Mouse (Mus musculus) spleen, adult 2 months (tissue): ENCODE measurements around the gene Cd69. TPM values are rescaled to one million over a fixed set of nuclear protein-coding genes. Genes with fewer than 3 reads are reported as not detected.

ENCODE experiments used
- DNase-seq, 2 experiments: peaks; one replicate each; pipeline versions ENCODE4 v3.0.0 to v3.0.0-alpha.2; 2012 to 2021; ENCODE audit warnings: low spot score in 2 of 2, low read depth in 1 of 2
- H3K27ac ChIP-seq: fragments of 200-500 bp; 2 replicates; pipeline ENCODE4 v1.5.1; 2012; ENCODE audit warnings: low read length, inconsistent platforms; ENCODE audit not compliant: insufficient read depth
- H3K27me3 ChIP-seq: fragments of 200-500 bp; 2 replicates; pipeline ENCODE4 v1.6.1; 2012; ENCODE audit warnings: mild to moderate bottlenecking, moderate library complexity, low read length, inconsistent platforms; ENCODE audit not compliant: control insufficient read depth, insufficient read depth
- H3K36me3 ChIP-seq: fragments of 200-500 bp; 2 replicates; pipeline ENCODE4 v1.6.1; 2012; ENCODE audit warnings: mild to moderate bottlenecking, low read length, inconsistent platforms; ENCODE audit not compliant: control insufficient read depth, insufficient read depth
- H3K4me1 ChIP-seq: fragments of 200-500 bp; 2 replicates; pipeline ENCODE4 v1.6.1; 2011; ENCODE audit warnings: inconsistent platforms; ENCODE audit not compliant: control insufficient read depth, insufficient read depth, insufficient read length
- H3K4me3 ChIP-seq: fragments of 200-500 bp; 2 replicates; pipeline ENCODE4 v1.5.1; 2011; ENCODE audit warnings: mild to moderate bottlenecking, inconsistent platforms; ENCODE audit not compliant: insufficient read depth, insufficient read length; ENCODE audit errors: extremely low read depth
- CTCF ChIP-seq: fragments of 200-500 bp; IDR thresholded peaks from 2 replicates; pipeline ENCODE4 v1.5.1; 2011; ENCODE audit warnings: mild to moderate bottlenecking, inconsistent platforms; ENCODE audit not compliant: insufficient read depth, insufficient read length, insufficient replicate concordance; ENCODE audit errors: extremely low read depth
- POLR2A ChIP-seq: fragments of 200-500 bp; IDR thresholded peaks from 2 replicates; pipeline ENCODE4 v1.6.1; 2011; ENCODE audit warnings: low read depth, low read length, inconsistent platforms
- WGBS: fragments of 180-500 bp; shearing (Covaris S2); methylation state at CpG from one replicate; pipeline ENCODE4 v1.1.7; 2018; 5-methylcytosine and 5-hydroxymethylcytosine counted together
- polyA plus RNA-seq: library from polyadenylated mRNA; depleted of rRNA; stranded (reverse); fragments of >200 nt; gene quantifications from 2 replicates; pipeline ENCODE4 v1.2.3, GENCODE M21; 2012

Cd69 gene
- polyA plus RNA-seq, 1 experiment, result 4.4 TPM

DNA sequence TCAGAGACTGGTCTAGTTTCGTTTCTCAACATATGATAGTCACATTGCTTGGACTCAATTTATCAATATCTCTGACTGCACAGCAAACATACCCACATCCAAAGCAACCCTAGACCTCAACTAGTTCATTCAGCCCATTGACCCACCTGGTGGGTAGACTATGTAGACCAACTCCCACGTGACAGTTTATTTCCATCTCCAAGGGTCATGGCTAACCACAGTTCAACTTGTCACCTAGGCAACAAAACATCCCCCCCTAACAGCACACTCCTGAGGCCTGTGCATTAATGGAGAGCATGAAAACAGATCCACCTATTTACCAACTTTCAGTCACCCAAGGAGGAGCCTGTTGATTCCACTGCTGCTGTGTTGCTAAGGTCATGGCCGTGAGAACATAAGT is 1.6 kb downstream of the Cd69 start:
- TF ChIP-seq POLR2A (no peak), CTCF (no peak)
- H3K27me3 ChIP-seq, result no peaks in the 10 kb centered on the region

DNA sequence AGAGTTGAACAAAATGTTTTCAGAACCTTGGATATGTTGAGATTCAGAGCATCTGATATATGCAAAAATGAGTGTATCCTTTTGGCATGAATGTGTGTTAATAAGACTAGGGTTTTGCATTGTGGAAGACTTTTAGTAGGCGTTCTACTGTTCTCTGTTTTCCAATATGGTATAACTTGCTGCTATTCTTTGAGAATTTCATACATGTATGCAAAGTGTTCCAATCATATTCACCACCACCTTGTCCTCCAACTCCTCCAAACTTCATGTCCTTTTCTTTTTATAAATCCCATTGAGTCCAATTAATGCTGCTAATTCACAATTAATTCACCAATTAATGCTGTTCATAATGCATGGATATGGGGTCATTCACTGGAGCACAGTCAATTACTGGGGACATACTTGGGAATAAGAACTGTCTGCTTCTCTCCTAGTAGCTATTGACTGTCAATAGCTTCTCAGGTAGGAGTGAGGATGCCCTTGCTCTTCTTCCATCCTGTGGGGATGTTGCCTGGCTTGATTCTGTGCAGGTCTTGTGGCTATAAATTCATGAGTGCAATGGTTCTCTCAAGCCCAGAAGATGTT is 8.7 kb downstream of the Cd69 start:
- Histone ChIP-seq H3K27ac (no peak overlapping the region), H3K4me3 (no peak overlapping the region), H3K27me3 (no peaks in the 10 kb centered on the region), H3K36me3 (peaks cover 25% of the 10 kb centered on the region), H3K4me1 (peaks cover 1% of the 10 kb centered on the region; the same call in 1 of the 2 replicates)
- no peak for DNase-seq
- TF ChIP-seq CTCF (no peak), POLR2A (no peak)
- WGBS, result 93% methylated on average over 1 of the region's 1 CpGs

More for the DNA sequence above, 1.6 kb downstream of the Cd69 start:
- Histone ChIP-seq H3K36me3 (peaks cover 14% of the 10 kb centered on the region), H3K27ac (no peak overlapping the region), H3K4me3 (peak overlapping the region; percentile 43), H3K4me1 (peaks cover 3% of the 10 kb centered on the region; the same call in 1 of the 2 replicates)
- WGBS, result 13% methylated on average over 3 of the region's 3 CpGs
- peak; percentile 26 to 92 for DNase-seq

DNA sequence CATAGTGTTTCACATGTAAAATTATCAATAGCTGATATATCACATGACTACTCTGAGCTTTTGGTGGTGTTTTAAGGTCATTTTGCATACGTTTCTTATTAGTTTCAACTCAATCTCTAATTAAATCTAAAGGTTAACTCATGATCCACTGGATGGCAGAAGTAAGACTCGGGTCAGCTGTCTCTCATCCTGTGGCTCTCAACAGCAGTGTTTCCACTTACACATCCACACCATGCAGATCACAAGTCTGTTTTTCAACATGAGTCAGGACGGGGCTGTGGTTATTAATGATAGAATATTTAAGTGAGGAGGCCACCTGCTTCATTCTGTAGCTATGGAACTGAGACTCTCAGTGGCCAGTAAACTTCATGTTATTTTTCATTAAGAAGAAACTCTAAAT is 9.4 kb downstream of the Cd69 start:
- H3K36me3 ChIP-seq, result peaks cover 23% of the 10 kb centered on the region
- no peaks in the 10 kb centered on the region for H3K27me3 ChIP-seq
- H3K4me1 ChIP-seq, result peaks cover 1% of the 10 kb centered on the region; the same call in 1 of the 2 replicates
- DNase-seq, result no peak
- TF ChIP-seq POLR2A, result no peak
- TF ChIP-seq CTCF, result no peak
- H3K4me3 ChIP-seq, result no peak overlapping the region
- WGBS, result 59% methylated on average over 3 of the region's 3 CpGs
- no peak overlapping the region for H3K27ac ChIP-seq

DNA sequence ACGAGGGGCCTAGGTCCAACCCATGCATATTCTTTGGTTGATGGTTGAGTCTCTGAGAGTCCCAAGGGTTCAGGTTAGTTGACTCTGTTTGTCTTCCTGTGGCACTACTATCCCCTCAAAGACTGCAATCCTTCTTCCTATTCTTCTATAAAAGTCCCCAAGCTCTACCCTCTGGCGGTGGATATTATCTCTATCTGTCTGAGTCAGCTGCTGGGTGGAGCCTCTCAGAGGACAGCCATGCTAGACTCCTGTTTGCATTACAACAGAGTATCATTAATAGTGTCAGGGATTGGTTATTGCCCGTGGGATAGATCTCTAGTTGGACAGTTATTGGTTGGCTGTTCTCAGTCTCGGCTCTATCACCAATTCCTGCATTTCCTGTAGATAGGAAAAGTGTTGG is 14.3 kb downstream of the Cd69 start:
- TF ChIP-seq POLR2A (no peak), CTCF (no peak)
- H3K27ac ChIP-seq, result no peak overlapping the region
- peaks cover 1% of the 10 kb centered on the region; the same call in 1 of the 2 replicates for H3K4me1 ChIP-seq
- H3K27me3 ChIP-seq, result no peaks in the 10 kb centered on the region
- no peak for DNase-seq
- H3K36me3 ChIP-seq, result no peaks in the 10 kb centered on the region
- 78% methylated on average over 4 of the region's 4 CpGs for WGBS
- H3K4me3 ChIP-seq, result no peak overlapping the region

DNA sequence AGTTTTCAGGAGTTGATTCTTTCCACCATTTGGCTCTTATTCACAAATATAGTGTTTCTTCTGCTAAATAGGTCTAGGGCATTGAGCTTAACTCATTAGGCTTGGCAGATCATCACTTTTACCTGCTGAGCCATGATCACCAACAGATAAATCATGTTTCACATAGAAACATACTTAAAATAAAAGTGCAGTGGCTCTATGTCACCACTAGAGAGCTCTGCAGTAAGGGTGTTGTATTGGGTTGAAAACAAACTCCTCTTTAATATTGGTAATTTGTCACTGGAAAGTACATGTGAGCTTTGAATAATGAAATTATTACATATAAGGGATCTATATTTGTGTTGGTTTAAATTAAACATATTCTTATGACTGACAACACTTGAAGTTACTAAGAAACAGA is 15.2 kb downstream of the Cd69 start:
- H3K27ac ChIP-seq, result no peak overlapping the region

DNA sequence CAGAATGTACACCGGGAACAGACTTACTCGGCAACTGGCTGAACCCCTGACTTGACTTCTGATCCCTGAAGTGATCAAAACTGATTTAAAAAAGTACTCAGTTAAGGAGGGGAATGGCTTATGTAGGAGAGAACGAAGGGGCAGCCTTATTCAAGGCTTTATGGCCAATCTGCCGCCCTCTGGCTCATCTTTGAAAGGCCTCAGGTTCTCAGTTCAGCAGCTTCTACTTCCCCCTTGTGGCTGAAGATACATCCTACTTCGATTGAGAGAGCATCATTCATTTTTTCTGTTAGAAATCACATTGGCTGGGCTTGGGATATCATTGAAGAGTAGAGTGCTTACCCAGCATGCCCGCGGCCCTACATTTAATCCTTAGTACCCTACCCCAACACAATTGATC is 19.2 kb downstream of the Cd69 start:
- 43% methylated on average over 7 of the region's 7 CpGs for WGBS
- Histone ChIP-seq H3K4me1 (no peaks in the 10 kb centered on the region), H3K27me3 (no peaks in the 10 kb centered on the region), H3K4me3 (no peak overlapping the region), H3K36me3 (no peaks in the 10 kb centered on the region), H3K27ac (no peak overlapping the region)
- TF ChIP-seq CTCF (peak; percentile 44; the same call in 1 of the 2 replicates), POLR2A (no peak)
- peak in 1 of 2 experiments; percentile 27 for DNase-seq

More for the DNA sequence above, 15.2 kb downstream of the Cd69 start:
- H3K4me3 ChIP-seq, result no peak overlapping the region
- TF ChIP-seq CTCF (no peak), POLR2A (no peak)
- H3K27me3 ChIP-seq, result no peaks in the 10 kb centered on the region
- peaks cover 1% of the 10 kb centered on the region; the same call in 1 of the 2 replicates for H3K4me1 ChIP-seq
- DNase-seq, result no peak
- no peaks in the 10 kb centered on the region for H3K36me3 ChIP-seq

DNA sequence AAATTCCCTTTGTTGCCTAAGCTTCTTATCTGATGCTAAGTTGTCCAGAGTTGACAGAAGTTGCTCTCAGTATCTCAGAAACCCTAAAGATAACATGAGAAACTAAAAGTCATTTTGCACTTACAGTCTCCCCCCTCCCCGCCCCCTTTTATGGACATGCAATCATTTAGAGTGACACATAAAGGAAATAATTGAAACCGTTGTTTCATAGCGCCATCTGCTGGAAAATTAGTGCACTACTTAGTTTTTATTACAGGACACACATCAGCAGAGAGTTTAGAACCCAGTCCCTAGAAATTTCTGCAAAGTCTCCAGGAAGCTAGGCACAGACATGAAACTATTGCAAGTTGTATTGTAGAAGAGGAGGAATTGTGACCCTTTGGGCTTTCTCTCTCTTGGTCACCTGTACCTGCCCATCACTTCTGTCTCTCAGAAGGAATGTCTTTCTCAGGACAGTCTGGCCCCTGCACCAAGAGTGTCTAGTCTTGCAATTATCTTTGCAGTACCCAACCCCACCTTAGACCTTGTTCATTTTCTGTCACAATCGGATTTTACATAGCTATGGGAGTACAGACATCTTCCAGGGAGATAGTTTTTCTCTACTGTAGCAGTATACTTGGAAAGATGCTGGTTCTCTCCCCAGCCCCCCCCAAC is 20.2 kb downstream of the Cd69 start:
- no peak overlapping the region for H3K4me3 ChIP-seq
- no peak overlapping the region for H3K27ac ChIP-seq
- no peaks in the 10 kb centered on the region for H3K36me3 ChIP-seq
- H3K4me1 ChIP-seq, result no peaks in the 10 kb centered on the region
- TF ChIP-seq CTCF (no peak), POLR2A (no peak)
- 10% methylated on average over 4 of the region's 4 CpGs for WGBS
- no peak for DNase-seq
- H3K27me3 ChIP-seq, result no peaks in the 10 kb centered on the region
